Mouse (Mus musculus) urinary bladder, postnatal 25 days (tissue): ENCODE measurements around the gene Prl8a1.

Experiments
- DNase-seq: peaks from one replicate; pipeline ENCODE4 v3.0.0; 2022; ENCODE audit warnings: low spot score

Prl8a1 gene

GRCm38 (mm10) chr13:27582071-27582470 lies at the start of gene Prl8a1:
Prl8a1 (minus strand) TSS chr13:27582171.
- DNase-seq = no peak

GRCm38 (mm10) chr13:27610482-27610881 lies 28.5 kb upstream of the Prl8a1 start, which contains the start of gene Prl7b1:
Prl7b1 (minus strand) TSS chr13:27610582.
- DNase-seq = no peak

- no peak for DNase-seq
These were observed 17.5 kb downstream of the Prl8a1 start, which contains the start of gene Prl8a9 for GRCm38 (mm10) chr13:27564506-27564905. Prl8a9 (minus strand) TSS chr13:27564606.

GRCm38 (mm10) chr13:27553336-27553735 lies 28.6 kb downstream of the Prl8a1 start:
- DNase-seq = no peak
